Mouse (Mus musculus): ENCODE results near the gene Ccdc180. TPM values are rescaled to one million over a fixed set of nuclear protein-coding genes. Genes with fewer than 3 reads are reported as not detected.

The Ccdc180 gene
- polyA plus RNA-seq, 1 experiment, result not detected

DNA sequence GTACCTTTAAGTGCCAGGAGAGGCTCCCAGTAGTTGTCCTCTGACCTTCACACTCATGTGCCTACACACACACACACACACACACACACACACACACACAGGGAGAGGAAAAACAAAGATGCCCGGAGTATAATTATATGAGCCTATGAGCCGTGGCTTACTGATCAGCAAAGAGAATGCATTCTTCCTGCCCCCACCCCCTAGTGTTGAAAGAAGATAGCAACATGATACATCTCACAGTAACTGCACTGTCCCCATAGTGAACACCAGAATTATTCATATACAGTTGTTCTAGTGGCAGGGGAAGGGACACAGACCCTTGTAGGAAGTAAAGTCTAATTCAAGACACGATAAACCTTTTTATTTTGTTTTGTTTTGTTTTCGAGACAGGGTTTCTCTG, 19.8 kb downstream of the Ccdc180 start:
- no peak for TF ChIP-seq POLR2A (IDR thresholded peaks at IDR 0.05; ENCODE audit: low read depth, low read length)
- no peak for TF ChIP-seq CTCF (IDR thresholded peaks at IDR 0.05; ENCODE audit: extremely low read depth, insufficient read length, insufficient replicate concordance, low read depth, low read length)
- Histone ChIP-seq H3K27ac (ENCODE audit: insufficient read depth, low read depth, low read length) (no peak overlapping the region), H3K4me3 (ENCODE audit: low read depth, low read length) (no peak overlapping the region), H3K36me3 (ENCODE audit: control insufficient read depth, insufficient read depth, low read length) (no peaks in the 10 kb centered on the region), H3K4me1 (ENCODE audit: control insufficient read depth, insufficient read depth, insufficient read length, low read length) (no peaks in the 10 kb centered on the region), H3K27me3 (ENCODE audit: control insufficient read depth, insufficient read depth, low read length) (no peaks in the 10 kb centered on the region)
- 61% methylated on average over 4 of the region's 4 CpGs for WGBS

DNA sequence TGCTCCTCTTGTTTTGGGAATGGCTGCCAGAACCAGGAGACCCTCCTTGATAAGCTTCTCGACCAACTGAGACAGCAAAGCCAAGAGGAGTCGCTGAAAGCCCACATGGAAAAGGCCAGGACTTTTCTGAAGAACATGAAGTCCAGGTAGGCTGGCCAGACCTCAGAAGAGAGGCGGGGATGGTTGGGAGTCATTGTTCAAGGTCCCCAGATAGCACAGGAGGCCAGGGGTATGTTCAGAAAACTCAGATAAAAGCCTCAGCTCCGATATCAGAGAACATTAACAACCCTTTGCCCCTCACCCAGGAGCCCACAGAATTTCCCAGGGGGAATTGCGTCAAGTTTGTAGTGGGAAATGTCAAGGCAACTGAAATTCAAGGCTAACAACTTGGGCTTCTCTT, 21.2 kb downstream of the Ccdc180 start:
- Histone ChIP-seq H3K4me3 (ENCODE audit: low read depth, low read length) (no peak overlapping the region), H3K36me3 (ENCODE audit: control insufficient read depth, insufficient read depth, low read length) (no peaks in the 10 kb centered on the region), H3K27ac (ENCODE audit: insufficient read depth, low read depth, low read length) (no peak overlapping the region), H3K27me3 (ENCODE audit: control insufficient read depth, insufficient read depth, low read length) (no peaks in the 10 kb centered on the region), H3K4me1 (ENCODE audit: control insufficient read depth, insufficient read depth, insufficient read length, low read length) (no peaks in the 10 kb centered on the region)
- TF ChIP-seq CTCF (IDR thresholded peaks at IDR 0.05; ENCODE audit: extremely low read depth, insufficient read length, insufficient replicate concordance, low read depth, low read length) (no peak), POLR2A (IDR thresholded peaks at IDR 0.05; ENCODE audit: low read depth, low read length) (no peak)
- 49% methylated on average over 5 of the region's 5 CpGs for WGBS

DNA sequence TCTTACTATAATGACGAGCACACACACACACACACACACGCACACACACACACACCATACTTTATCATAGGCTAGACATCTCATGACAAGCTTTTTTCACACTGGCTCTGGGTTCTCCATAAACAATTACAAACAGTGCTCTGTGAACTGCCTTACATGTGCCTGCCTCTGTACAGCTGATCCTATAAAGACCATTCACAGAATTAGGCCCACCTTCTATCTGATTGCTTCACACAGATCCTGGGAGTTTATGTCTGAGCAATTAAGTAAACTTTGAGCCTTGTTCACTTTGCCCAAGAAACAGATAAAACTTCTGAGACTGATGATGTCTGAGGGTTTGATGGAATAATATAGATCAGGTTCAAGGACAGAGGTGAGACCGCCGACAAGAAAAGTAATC, 21.8 kb downstream of the Ccdc180 start:
- 80% methylated on average over 4 of the region's 4 CpGs for WGBS
- Histone ChIP-seq H3K27ac (ENCODE audit: insufficient read depth, low read depth, low read length) (no peak overlapping the region), H3K4me3 (ENCODE audit: low read depth, low read length) (no peak overlapping the region), H3K4me1 (ENCODE audit: control insufficient read depth, insufficient read depth, insufficient read length, low read length) (no peaks in the 10 kb centered on the region), H3K36me3 (ENCODE audit: control insufficient read depth, insufficient read depth, low read length) (no peaks in the 10 kb centered on the region), H3K27me3 (ENCODE audit: control insufficient read depth, insufficient read depth, low read length) (no peaks in the 10 kb centered on the region)
- TF ChIP-seq CTCF (IDR thresholded peaks at IDR 0.05; ENCODE audit: extremely low read depth, insufficient read length, insufficient replicate concordance, low read depth, low read length) (no peak), POLR2A (IDR thresholded peaks at IDR 0.05; ENCODE audit: low read depth, low read length) (no peak)

DNA sequence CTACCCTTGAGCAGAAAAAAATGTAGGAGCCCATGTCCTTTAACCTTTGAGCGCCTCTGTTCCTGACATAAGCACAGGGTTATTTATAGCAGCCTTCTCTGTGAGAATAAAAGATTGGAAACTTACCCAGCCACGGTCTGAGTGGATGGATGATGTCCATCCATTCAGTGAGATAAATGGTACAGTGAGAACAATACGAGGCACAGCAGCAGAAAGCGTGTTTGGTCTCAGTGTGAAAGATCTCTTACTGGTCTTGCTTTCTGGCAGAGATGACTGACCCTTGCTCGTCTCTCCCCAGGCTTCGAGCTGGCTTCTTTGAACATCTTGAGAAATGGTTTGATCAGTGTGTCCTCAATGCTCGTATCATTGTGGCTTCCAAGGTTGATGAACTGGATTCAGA, 27.0 kb downstream of the Ccdc180 start:
- H3K27ac ChIP-seq (ENCODE audit: insufficient read depth, low read depth, low read length), result no peak overlapping the region
- 77% methylated on average over 7 of the region's 7 CpGs for WGBS
- no peaks in the 10 kb centered on the region for H3K4me1 ChIP-seq (ENCODE audit: control insufficient read depth, insufficient read depth, insufficient read length, low read length)
- H3K4me3 ChIP-seq (ENCODE audit: low read depth, low read length), result no peak overlapping the region
- no peaks in the 10 kb centered on the region for H3K27me3 ChIP-seq (ENCODE audit: control insufficient read depth, insufficient read depth, low read length)
- no peaks in the 10 kb centered on the region for H3K36me3 ChIP-seq (ENCODE audit: control insufficient read depth, insufficient read depth, low read length)
- TF ChIP-seq POLR2A (IDR thresholded peaks at IDR 0.05; ENCODE audit: low read depth, low read length) (no peak), CTCF (IDR thresholded peaks at IDR 0.05; ENCODE audit: extremely low read depth, insufficient read length, insufficient replicate concordance, low read depth, low read length) (no peak)

DNA sequence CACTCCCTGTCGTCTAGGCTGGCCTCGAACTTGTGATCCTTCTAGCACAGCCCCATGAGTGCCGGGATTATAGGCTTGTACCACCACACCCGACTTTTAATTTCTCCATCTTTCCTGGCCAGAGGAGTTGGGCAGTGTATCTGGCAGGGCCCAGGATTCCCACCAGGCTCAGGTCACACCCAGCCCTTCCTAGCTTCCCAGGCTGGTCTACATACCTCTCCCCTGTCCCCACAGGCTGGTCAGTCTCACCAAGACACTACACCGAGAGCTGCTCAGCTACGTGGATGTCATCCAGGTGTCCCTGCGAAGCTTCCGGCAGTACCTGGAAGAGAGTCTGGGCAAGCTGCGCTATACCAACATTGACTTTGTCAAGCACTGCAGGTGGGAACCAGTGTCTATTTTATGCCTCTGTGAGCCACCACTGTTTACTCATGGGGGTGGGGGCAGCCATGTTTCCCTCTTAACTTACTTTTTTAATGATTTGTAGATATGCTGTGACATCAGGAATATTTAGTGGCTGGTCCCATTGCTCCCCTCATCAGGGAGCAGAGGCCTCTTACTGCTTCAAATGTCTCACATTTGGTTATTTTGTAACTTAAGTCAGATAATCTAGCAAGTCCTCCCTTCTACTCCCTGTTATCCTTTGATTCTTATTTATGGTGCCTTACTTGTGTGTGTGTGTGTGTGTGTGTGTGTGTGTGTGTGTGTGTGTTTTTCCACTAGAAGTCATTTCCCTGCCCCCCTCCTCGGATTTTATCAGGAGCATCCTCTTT, 31.7 kb downstream of the Ccdc180 start:
- TF ChIP-seq CTCF (IDR thresholded peaks at IDR 0.05; ENCODE audit: extremely low read depth, insufficient read length, insufficient replicate concordance, low read depth, low read length) (no peak), POLR2A (IDR thresholded peaks at IDR 0.05; ENCODE audit: low read depth, low read length) (no peak)
- WGBS, result 71% methylated on average over 10 of the region's 10 CpGs
- Histone ChIP-seq H3K36me3 (ENCODE audit: control insufficient read depth, insufficient read depth, low read length) (no peaks in the 10 kb centered on the region), H3K27ac (ENCODE audit: insufficient read depth, low read depth, low read length) (no peak overlapping the region), H3K4me1 (ENCODE audit: control insufficient read depth, insufficient read depth, insufficient read length, low read length) (no peaks in the 10 kb centered on the region), H3K4me3 (ENCODE audit: low read depth, low read length) (no peak overlapping the region), H3K27me3 (ENCODE audit: control insufficient read depth, insufficient read depth, low read length) (no peaks in the 10 kb centered on the region)

DNA sequence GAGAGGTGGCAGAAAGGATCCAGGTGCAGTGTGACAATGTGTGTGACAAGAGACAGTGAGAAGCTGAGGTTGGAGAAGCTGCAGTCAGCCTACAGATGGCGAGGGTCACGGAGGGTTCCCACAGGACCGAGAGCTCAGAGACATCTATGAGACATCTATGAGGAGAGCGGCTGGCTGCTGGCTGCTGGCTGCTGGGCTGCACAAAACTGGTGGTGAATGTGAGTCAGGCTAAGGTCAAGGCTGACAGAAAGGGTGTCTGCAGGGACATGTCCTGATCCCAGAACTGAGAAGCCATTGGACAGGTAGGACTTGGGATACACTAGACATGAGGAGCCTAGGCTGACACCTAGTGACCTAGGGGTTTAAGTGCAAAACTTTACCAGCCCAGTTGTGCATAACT, 33.9 kb downstream of the Ccdc180 start:
- 92% methylated on average over 4 of the region's 4 CpGs for WGBS
- no peak overlapping the region for H3K27ac ChIP-seq (ENCODE audit: insufficient read depth, low read depth, low read length)
- H3K4me1 ChIP-seq (ENCODE audit: control insufficient read depth, insufficient read depth, insufficient read length, low read length), result no peaks in the 10 kb centered on the region
- no peak overlapping the region for H3K4me3 ChIP-seq (ENCODE audit: low read depth, low read length)
- no peak for TF ChIP-seq CTCF (IDR thresholded peaks at IDR 0.05; ENCODE audit: extremely low read depth, insufficient read length, insufficient replicate concordance, low read depth, low read length)
- TF ChIP-seq POLR2A (IDR thresholded peaks at IDR 0.05; ENCODE audit: low read depth, low read length), result no peak
- no peaks in the 10 kb centered on the region for H3K36me3 ChIP-seq (ENCODE audit: control insufficient read depth, insufficient read depth, low read length)
- H3K27me3 ChIP-seq (ENCODE audit: control insufficient read depth, insufficient read depth, low read length), result no peaks in the 10 kb centered on the region

DNA sequence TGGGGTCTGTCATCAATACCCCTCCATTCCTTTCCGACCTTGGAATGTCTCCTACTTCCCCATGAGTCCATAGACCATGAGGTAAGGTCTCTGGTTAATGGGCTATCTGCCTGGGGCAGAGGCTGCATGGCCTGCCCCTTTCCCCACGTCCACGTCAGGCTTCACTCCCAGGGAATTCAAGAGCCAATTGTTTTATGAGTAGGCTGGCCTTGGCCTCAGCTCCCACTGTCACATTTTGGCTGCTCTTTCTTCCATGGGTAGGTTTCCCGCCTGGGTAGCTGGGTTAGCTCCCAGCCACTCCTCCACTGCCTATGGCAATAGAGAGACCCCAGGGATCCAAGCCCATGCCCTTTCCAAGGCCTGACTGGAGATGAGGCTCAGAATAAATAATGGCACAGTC, 38.5 kb downstream of the Ccdc180 start:
- 73% methylated on average over 4 of the region's 4 CpGs for WGBS
- Histone ChIP-seq H3K27ac (ENCODE audit: insufficient read depth, low read depth, low read length) (no peak overlapping the region), H3K4me3 (ENCODE audit: low read depth, low read length) (no peak overlapping the region), H3K36me3 (ENCODE audit: control insufficient read depth, insufficient read depth, low read length) (no peaks in the 10 kb centered on the region), H3K27me3 (ENCODE audit: control insufficient read depth, insufficient read depth, low read length) (no peaks in the 10 kb centered on the region), H3K4me1 (ENCODE audit: control insufficient read depth, insufficient read depth, insufficient read length, low read length) (no peaks in the 10 kb centered on the region)
- TF ChIP-seq CTCF (IDR thresholded peaks at IDR 0.05; ENCODE audit: extremely low read depth, insufficient read length, insufficient replicate concordance, low read depth, low read length) (no peak), POLR2A (IDR thresholded peaks at IDR 0.05; ENCODE audit: low read depth, low read length) (no peak)

Measured in small intestine, adult 2 months (tissue).